Mouse (Mus musculus) spleen, adult 2 months (tissue): Measurements from ENCODE around the gene Hist1h2bf.

Experiments used
- CTCF ChIP-seq: fragments of 200-500 bp; IDR thresholded peaks from 2 replicates; pipeline ENCODE4 v1.5.1; 2011; ENCODE audit warnings: mild to moderate bottlenecking, inconsistent platforms; ENCODE audit not compliant: insufficient read depth, insufficient read length, insufficient replicate concordance; ENCODE audit errors: extremely low read depth
- POLR2A ChIP-seq: fragments of 200-500 bp; IDR thresholded peaks from 2 replicates; pipeline ENCODE4 v1.6.1; 2011; ENCODE audit warnings: low read depth, low read length, inconsistent platforms

DNA sequence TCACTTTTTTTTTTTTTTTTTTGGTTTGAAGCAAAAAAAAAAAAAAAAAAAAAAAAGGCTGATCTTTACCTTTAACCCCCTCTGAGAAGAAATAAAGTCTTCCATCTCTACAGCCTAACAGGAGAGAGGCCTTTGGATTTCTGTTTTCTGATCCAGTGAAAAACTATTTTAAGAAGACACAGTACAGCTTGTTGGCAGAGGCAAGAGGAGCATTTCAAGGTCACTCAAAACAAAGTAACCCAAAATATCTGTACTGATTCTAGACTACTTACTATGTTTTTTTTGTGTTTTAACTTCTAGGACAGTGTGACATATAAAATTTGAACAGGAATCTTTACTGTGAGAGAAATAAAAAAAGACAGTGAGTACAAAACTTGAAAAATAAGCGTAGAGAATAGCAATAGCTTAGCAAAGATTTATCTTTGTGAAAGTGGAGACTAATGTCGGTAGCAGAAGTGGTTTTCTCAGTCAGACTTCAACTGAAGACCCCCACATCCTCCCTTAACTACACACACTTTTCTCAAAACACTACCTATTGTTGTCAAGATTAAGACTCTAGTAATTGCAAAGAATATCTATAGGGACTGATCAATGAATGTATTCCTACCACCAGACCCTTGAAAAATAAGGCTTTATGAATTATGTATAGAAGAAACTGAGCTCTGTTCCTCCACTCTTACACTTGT lies 44.4 kb downstream of the Hist1h2bf start:
- TF ChIP-seq CTCF (no peak), POLR2A (no peak)
